Mouse (Mus musculus) megakaryocyte-erythroid progenitor cell, adult 5 weeks (primary cell): ENCODE data around the gene Sp7. TPM values are rescaled to one million over a fixed set of nuclear protein-coding genes. Genes with fewer than 3 reads are reported as not detected.

Experiments used
- polyA plus RNA-seq: library from polyadenylated mRNA; stranded (reverse); fragments of >175 nt; gene quantifications from 2 replicates; pipeline ENCODE4 v1.2.3, GENCODE M21; 2012

The Sp7 gene
- 0.04 and 0.06 TPM in 2 replicates for polyA plus RNA-seq

DNA sequence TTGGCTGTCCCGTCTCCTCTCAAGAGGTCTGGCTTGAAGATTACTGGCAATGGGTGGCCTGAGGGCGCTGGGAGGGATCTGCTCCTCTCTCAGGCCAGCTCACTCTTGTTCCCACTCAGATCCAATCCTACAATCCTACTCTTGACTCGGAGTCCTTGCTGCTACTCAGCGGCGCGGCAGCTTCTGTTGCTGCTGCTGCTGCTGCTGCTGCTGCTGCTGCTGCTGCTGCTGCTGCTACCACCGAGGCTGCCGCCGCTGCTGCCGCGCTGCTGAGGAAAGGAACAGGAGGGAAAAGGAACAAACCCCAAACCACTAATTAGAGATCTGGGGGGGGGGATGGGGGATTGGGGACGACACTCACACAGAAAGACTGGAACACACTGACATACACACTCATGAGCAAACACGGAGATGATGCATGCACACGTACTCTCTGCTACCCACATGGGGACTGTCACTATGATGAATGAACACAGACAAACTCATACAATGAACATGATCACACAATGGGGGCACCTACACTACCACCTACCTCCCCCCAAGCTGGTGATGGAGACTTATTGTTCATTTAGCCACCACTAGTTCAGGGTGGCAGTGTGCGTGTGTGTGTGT, at the start of gene Sp7:
Gene Sp7, minus strand, starts transcription at position 450 of the 612 bp plus-strand sequence.

DNA sequence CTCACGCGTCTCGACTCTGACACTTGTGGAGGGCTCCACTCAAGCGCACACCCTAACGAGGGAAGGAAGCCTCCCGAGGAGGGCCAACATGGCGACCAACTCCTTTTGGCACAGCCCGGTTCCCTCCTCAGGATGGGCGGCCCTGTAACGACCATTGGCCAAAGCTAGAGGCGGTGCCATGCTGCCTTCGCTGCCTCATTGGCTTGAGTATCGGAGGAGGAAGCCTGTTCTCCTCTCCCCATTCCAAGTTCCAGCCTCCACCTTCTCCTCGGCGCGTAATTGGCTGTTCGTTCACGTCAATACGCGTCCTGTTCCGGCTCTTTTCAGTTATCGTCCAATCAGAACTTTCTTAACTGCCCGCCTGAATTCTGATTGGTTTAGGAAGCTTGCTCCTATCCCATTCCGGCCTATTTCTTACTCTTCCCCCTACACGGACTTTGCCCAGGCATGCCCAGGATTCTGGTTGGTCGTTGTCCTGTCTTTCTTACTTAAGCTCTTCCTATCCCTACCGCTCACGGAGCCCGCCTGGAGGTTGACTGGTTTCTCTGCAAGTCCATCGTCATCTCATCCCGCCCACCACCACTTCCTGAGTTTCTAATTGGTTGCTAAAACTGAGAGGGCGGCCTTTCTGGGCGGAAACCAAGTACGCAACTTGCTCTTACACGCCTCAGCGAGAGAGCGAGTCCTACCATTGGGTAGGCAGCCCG, 38.7 kb upstream of the Sp7 start, which contains the start of gene Sp1:
Gene Sp1, plus strand, starts transcription at position 655 of the 707 bp plus-strand sequence.

DNA sequence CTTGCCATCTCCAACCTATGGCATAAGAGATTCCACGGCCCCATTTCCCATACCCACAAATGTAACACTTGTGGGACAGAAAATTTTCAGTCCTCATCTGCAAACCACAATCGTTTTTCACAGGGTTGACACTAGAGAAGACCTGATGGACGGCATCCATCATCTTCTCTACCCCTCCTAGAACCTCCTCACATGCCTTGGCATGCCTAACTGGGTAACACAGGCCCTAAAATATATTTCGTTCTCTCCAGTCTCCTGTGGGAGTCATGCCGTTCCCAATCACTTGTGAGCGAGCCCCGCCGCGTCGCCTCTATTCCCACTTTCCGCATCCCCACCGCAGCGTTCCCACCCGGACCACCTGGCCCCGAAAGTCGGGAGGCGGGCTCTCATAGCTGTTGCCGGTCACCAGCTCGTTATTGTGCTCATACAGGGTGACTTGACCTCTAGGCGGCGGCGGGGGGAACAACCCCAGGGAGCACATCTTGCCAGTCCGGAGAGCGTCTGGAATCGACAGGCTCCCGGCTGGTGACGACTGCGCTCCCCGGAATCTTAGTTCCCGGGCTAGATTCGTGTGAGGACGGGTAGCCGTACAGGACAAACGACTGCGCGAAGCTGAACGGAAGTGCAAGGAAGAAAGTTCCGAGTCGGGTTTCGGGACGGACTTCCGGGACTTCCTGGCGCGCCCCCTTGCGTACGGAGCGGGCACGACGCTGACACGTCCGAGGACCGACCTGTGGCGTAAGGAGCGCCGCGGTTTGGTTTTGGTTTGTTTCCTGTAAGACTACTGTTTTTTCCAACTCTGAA, 16.6 kb downstream of the Sp7 start, which contains the start of gene Aaas:
Gene Aaas, minus strand, starts transcription at position 634 of the 804 bp plus-strand sequence.

DNA sequence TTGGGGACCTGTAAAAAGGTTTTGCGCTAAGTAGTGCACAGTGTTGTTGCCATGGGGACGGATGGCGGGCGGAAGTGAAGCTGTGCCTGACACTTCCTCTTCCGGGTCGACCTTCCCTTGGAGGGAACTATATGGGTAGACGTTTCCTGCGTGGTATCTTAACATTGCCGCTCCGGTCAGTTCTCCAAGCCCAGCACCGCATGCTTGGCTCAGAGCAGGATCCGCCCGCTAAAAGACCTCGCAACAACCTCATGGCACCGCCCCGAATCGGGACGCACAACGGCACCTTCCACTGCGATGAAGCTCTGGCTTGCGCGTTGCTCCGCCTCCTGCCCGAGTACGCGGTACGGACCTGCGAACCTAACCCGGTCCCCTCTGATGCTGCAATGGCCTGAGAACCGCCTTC, 35.4 kb downstream of the Sp7 start, which contains the start of gene Myg1:
Gene Myg1, plus strand, starts transcription at position 100 of the 406 bp plus-strand sequence.

DNA sequence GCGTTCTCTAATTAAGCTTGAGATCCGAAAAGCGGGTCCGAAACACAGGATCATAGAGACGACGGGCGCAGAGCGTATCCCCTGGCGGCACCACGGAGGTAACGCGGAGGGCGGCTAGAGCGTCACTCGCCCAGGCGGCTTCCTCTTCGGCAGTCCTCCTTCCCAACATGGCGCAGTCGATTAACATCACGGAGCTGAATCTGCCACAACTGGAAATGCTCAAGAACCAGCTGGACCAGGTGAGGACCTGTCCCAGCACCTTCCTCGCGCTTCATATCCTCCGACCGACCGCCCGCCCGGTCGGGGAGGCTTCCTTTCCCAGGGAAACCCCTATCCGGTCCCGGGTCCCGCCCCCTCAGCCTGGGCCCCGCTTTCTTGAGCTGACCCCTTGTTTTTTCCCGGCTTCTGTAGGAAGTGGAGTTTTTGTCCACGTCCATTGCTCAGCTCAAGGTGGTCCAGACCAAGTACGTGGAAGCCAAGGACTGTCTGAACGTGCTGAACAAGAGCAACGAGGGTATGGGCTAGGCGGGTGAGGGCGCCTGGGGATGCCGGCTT, 40.9 kb downstream of the Sp7 start, which contains the start of gene Pfdn5:
Gene Pfdn5, plus strand, starts transcription at position 95 of the 555 bp plus-strand sequence.

Other genes with a start within 250 kb of the Sp7 start
- 19.3 and 22.6 TPM in 2 replicates for gene Spryd3, start 230.9 kb downstream of the Sp7 start, polyA plus RNA-seq
- gene Igfbp6, start 222.8 kb downstream of the Sp7 start, polyA plus RNA-seq: 0.41 TPM in 1 of 2 replicates, not detected in the other
- 1.9 and 5.1 TPM in 2 replicates for gene Soat2, start 216.7 kb downstream of the Sp7 start, polyA plus RNA-seq
- 10.8 and 13.8 TPM in 2 replicates for gene Zfp740, start 163.9 kb downstream of the Sp7 start, polyA plus RNA-seq
- gene Csad, start 162.5 kb downstream of the Sp7 start, polyA plus RNA-seq: 25.6 and 36.3 TPM in 2 replicates
- 84.2 and 101 TPM in 2 replicates for gene Itgb7, start 135.2 kb downstream of the Sp7 start, polyA plus RNA-seq
- gene Rarg, start 109.7 kb downstream of the Sp7 start, polyA plus RNA-seq: 27.5 and 28.1 TPM in 2 replicates
- 0.03 TPM in 1 of 2 replicates, not detected in the other for gene Gm9918, start 96.6 kb downstream of the Sp7 start, polyA plus RNA-seq
- gene Mfsd5, start 87.7 kb downstream of the Sp7 start, polyA plus RNA-seq: 56.2 and 68.1 TPM in 2 replicates
- 19.1 and 19.4 TPM in 2 replicates for gene Espl1, start 70.9 kb downstream of the Sp7 start, polyA plus RNA-seq
- 29.5 and 31.4 TPM in 2 replicates for gene Pfdn5, start 41.1 kb downstream of the Sp7 start, polyA plus RNA-seq
- 121 and 133 TPM in 2 replicates for gene Myg1, start 35.5 kb downstream of the Sp7 start, polyA plus RNA-seq
- 148 and 161 TPM in 2 replicates for gene Aaas, start 16.4 kb downstream of the Sp7 start, polyA plus RNA-seq
- gene Sp1, start 39.0 kb upstream of the Sp7 start, polyA plus RNA-seq: 16.0 and 32.9 TPM in 2 replicates
- 0.10 TPM in 2 replicates for gene Amhr2, start 78.2 kb upstream of the Sp7 start, polyA plus RNA-seq
- 134 and 138 TPM in 2 replicates for gene Prr13, start 91.8 kb upstream of the Sp7 start, polyA plus RNA-seq
- gene Pcbp2, start 103.4 kb upstream of the Sp7 start, polyA plus RNA-seq: 745 and 751 TPM in 2 replicates
- not detected in 2 replicates for gene Gm10337, start 136.5 kb upstream of the Sp7 start, polyA plus RNA-seq
- 0.26 and 0.75 TPM in 2 replicates for gene Map3k12, start 149.9 kb upstream of the Sp7 start, polyA plus RNA-seq
- gene Tarbp2, start 151.0 kb upstream of the Sp7 start, polyA plus RNA-seq: 70.8 and 71.1 TPM in 2 replicates
- gene Npff, start 157.8 kb upstream of the Sp7 start, polyA plus RNA-seq: 1.0 and 2.2 TPM in 2 replicates